Mouse (Mus musculus) heart, adult 2 months (tissue): ENCODE results near the gene Abca7.

ENCODE experiments used
- CTCF ChIP-seq: fragments of 200-600 bp; IDR thresholded peaks from 2 replicates; pipeline ENCODE4 v1.8.1; 2022; ENCODE audit warnings: antibody characterized with exemption, mild to moderate bottlenecking, moderate library complexity
- EP300 ChIP-seq: fragments of 200-500 bp; IDR thresholded peaks from 2 replicates; pipeline ENCODE4 v1.6.1; 2011; ENCODE audit warnings: low read depth, low read length, control low read depth; ENCODE audit not compliant: insufficient read depth

DNA sequence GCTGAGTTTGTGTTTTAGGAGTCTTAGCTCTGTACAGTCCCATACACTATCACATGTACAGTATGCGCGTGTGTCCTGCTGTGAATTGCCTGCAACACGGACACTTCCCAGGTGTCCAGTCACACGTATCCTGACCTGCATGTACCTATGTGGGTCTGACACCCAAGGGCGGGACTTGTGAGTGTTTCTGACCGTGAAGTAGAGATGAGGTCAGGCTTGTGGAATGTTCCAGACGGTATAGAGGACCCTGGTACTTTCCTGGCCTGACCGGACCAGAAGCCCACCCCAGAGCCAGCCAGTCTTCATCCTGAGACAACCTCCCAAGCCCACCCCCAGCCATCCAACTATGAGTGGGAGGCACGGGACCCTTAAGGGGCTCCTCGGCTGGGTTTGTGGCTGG, 19.3 kb downstream of the Abca7 start:
- TF ChIP-seq EP300 = no peak
- TF ChIP-seq CTCF = no peak
